Mouse (Mus musculus): ENCODE results near the gene Hist2h3c2. TPM values are rescaled to one million over a fixed set of nuclear protein-coding genes. Genes with fewer than 3 reads are reported as not detected.

The Hist2h3c2 gene
- polyA plus RNA-seq, 1 experiment from 2014 or later: 6.4 TPM

Small RNAs within 50 kb of the gene (microRNA-seq; reads per million reads assigned to microRNA genes)
- gene Gm44492 (not detected), gene Gm47311 (not detected), gene Gm47313 (not detected)

Other genes with a start within 250 kb of the Hist2h3c2 start
- gene Plekho1, start 243.1 kb downstream of the Hist2h3c2 start, polyA plus RNA-seq (2014; fragmentation: Nextera tagmentation; extraction: Ambion mirVana): 65.0 and 73.7 TPM in 2 replicates
- 22.8 and 24.4 TPM in 2 replicates for gene Vps45, start 180.7 kb downstream of the Hist2h3c2 start, polyA plus RNA-seq (2014; fragmentation: Nextera tagmentation; extraction: Ambion mirVana)
- 12.6 and 16.2 TPM in 2 replicates for gene Otud7b, start 134.6 kb downstream of the Hist2h3c2 start, polyA plus RNA-seq (2014; fragmentation: Nextera tagmentation; extraction: Ambion mirVana)
- gene Mtmr11, start 77.1 kb downstream of the Hist2h3c2 start, polyA plus RNA-seq (2014; fragmentation: Nextera tagmentation; extraction: Ambion mirVana): 7.7 and 7.9 TPM in 2 replicates
- 83.7 and 88.8 TPM in 2 replicates for gene Sf3b4, start 66.8 kb downstream of the Hist2h3c2 start, polyA plus RNA-seq (2014; fragmentation: Nextera tagmentation; extraction: Ambion mirVana)
- 10.8 and 12.0 TPM in 2 replicates for gene Sv2a, start 58.0 kb downstream of the Hist2h3c2 start, polyA plus RNA-seq (2014; fragmentation: Nextera tagmentation; extraction: Ambion mirVana)
- 50.2 and 56.1 TPM in 2 replicates for gene Bola1, start 19.4 kb downstream of the Hist2h3c2 start, polyA plus RNA-seq (2014; fragmentation: Nextera tagmentation; extraction: Ambion mirVana)
- 1.3 TPM in 1 of 2 replicates, not detected in the other for gene Hist2h2ab, start 19.3 kb downstream of the Hist2h3c2 start, polyA plus RNA-seq (2014; fragmentation: Nextera tagmentation; extraction: Ambion mirVana)
- 3.2 and 4.7 TPM in 2 replicates for gene Hist2h2ac, start 18.2 kb downstream of the Hist2h3c2 start, polyA plus RNA-seq (2014; fragmentation: Nextera tagmentation; extraction: Ambion mirVana)
- 6.8 and 7.6 TPM in 2 replicates for gene Hist2h2be, start 18.0 kb downstream of the Hist2h3c2 start, polyA plus RNA-seq (2014; fragmentation: Nextera tagmentation; extraction: Ambion mirVana)
- gene Hist2h2aa2, start 1.1 kb upstream of the Hist2h3c2 start, polyA plus RNA-seq (2014; fragmentation: Nextera tagmentation; extraction: Ambion mirVana): 34.6 and 35.8 TPM in 2 replicates
- gene Hist2h2aa1, start 6.4 kb upstream of the Hist2h3c2 start, polyA plus RNA-seq (2014; fragmentation: Nextera tagmentation; extraction: Ambion mirVana): 22.5 and 26.3 TPM in 2 replicates
- 1.2 TPM in 1 of 2 replicates, not detected in the other for gene Hist2h3c1, start 7.6 kb upstream of the Hist2h3c2 start, polyA plus RNA-seq (2014; fragmentation: Nextera tagmentation; extraction: Ambion mirVana)
- 3.4 and 5.0 TPM in 2 replicates for gene Hist2h4, start 24.2 kb upstream of the Hist2h3c2 start, polyA plus RNA-seq (2014; fragmentation: Nextera tagmentation; extraction: Ambion mirVana)
- gene Hist2h3b, start 29.5 kb upstream of the Hist2h3c2 start, polyA plus RNA-seq (2014; fragmentation: Nextera tagmentation; extraction: Ambion mirVana): 26.9 and 32.0 TPM in 2 replicates
- 4.0 and 7.9 TPM in 2 replicates for gene Hist2h2bb, start 30.6 kb upstream of the Hist2h3c2 start, polyA plus RNA-seq (2014; fragmentation: Nextera tagmentation; extraction: Ambion mirVana)
- gene Fcgr1, start 54.8 kb upstream of the Hist2h3c2 start, polyA plus RNA-seq (2014; fragmentation: Nextera tagmentation; extraction: Ambion mirVana): 2.1 and 3.2 TPM in 2 replicates
- gene BC107364, start 213.2 kb upstream of the Hist2h3c2 start, polyA plus RNA-seq (2014; fragmentation: Nextera tagmentation; extraction: Ambion mirVana): 0.66 and 1.0 TPM in 2 replicates